8 mouse cellular contexts compared by ENCODE assay signal in the genomic region with DNA sequence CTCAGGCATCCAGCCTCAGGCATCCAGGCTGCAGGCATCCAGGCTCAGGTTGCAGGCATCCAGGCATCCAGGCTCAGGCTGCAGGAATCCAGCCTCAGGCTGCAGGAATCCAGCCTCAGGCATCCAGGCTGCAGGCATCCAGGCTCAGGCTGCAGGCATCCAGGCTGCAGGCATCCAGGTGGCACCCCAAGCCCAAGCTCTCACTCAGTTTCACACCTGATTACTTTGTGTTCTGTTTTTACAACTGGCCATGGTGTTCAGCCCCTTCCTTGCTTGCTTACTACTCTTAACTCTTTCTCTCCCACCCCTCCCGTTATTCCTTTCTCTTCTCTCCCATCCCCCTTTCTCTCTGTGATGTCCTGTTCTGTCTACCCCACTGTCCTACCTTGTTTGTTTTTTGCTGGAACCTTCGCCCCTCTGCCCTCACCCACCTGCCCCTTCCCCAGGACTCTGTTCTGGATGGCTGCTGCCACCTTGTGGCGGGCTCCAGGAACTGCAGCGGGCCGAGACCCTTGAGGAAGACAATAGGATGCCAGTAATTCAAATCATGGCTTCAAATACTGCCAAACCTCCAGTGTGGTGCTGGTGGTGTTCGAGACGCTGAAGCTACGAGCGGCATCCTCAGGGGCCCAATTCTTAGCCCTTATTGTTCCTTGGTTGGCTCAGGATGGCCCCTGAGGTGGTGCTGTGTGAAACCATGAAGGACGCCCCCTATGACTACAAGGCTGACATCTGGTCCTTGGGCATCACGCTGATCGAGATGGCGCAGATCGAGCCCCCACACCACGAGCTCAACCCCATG. TPM values are rescaled to one million over a fixed set of nuclear protein-coding genes. Genes with fewer than 3 reads are reported as not detected.
DNase-seq lines count a peak whose midpoint lies in the region; ATAC-seq and TF ChIP-seq lines count a peak whose summit lies in the region.

No protein-coding gene starts in this region.

- peak; percentile 97 for TF ChIP-seq CTCF in hindbrain, postnatal 0 days (IDR thresholded peaks at IDR 0.05; ENCODE audit: low read depth)

- intact Hi-C loops in heart, postnatal 25 days (cut with DNase I) = loop anchor here (1.0 to 5.0 kb wide), 4 partner anchors 58 to 241 kb away; a partner anchor contains a TSS
- intact Hi-C loops in left cerebral cortex, postnatal 4 days (cut with DNase I) = loop anchor here (5.0 kb wide), 1 partner anchor 56 kb away; a partner anchor contains a TSS

- 22% methylated on average over 15 of the region's 15 CpGs for WGBS in hindbrain, postnatal 0 days
- 34% methylated on average over 15 of the region's 15 CpGs for WGBS in midbrain, embryonic 13.5 days

- peak; percentile 56 to 91 for DNase-seq in heart, adult 18-20 months
- DNase-seq in heart, postnatal 25 days (ENCODE audit: low spot score) = no peak
- DNase-seq in cerebellum, adult 9-11 months = peak; percentile 83
- peak; percentile 90 for DNase-seq in hindbrain, postnatal 0 days (ENCODE audit: low spot score)
- DNase-seq in left cerebral cortex, postnatal 4 days = peak; percentile 89
- peak; percentile 73 to 83 for DNase-seq in spleen, postnatal 10 days (ENCODE audit: low spot score in 2 of 2)

- peak overlapping the region; percentile 35; the same call in 1 of the 2 replicates for H3K9ac ChIP-seq in hindbrain, postnatal 0 days (replicated peaks; ENCODE audit: low read length)
- H3K9ac ChIP-seq in midbrain, embryonic 13.5 days (replicated peaks) = peak overlapping the region; percentile 43

- 0 out of 2 replicates have a peak, but pooled peaks cover 3% of the 10 kb centered on the region for H3K4me1 ChIP-seq in hindbrain, postnatal 0 days (ENCODE audit: insufficient read depth, low read length)
- H3K4me1 ChIP-seq in midbrain, embryonic 13.5 days (replicated peaks) = peaks cover 7% of the 10 kb centered on the region; the same call in 1 of the 2 replicates

- H3K27me3 ChIP-seq in hindbrain, postnatal 0 days (ENCODE audit: insufficient read depth, low read length) = no peaks in the 10 kb centered on the region
- H3K27me3 ChIP-seq in midbrain, embryonic 13.5 days = no peaks in the 10 kb centered on the region

- H3K27ac ChIP-seq in hindbrain, postnatal 0 days = peak overlapping the region; percentile 54; the same call in 1 of the 2 replicates
- H3K27ac ChIP-seq in midbrain, embryonic 13.5 days = no peak overlapping the region

- H3K4me2 ChIP-seq in hindbrain, postnatal 0 days (ENCODE audit: low read depth, low read length) = no peak overlapping the region
- no peak overlapping the region for H3K4me2 ChIP-seq in midbrain, embryonic 13.5 days (replicated peaks)

- H3K36me3 ChIP-seq in hindbrain, postnatal 0 days (ENCODE audit: insufficient read depth, low read length) = no peaks in the 10 kb centered on the region
- no peaks in the 10 kb centered on the region for H3K36me3 ChIP-seq in midbrain, embryonic 13.5 days

- H3K4me3 ChIP-seq in hindbrain, postnatal 0 days (ENCODE audit: low read length) = no peak overlapping the region
- no peak overlapping the region for H3K4me3 ChIP-seq in midbrain, embryonic 13.5 days (replicated peaks)

- peak; percentile 11; the same call in 1 of the 2 replicates for ATAC-seq in frontal cortex, adult (ENCODE audit: low TSS enrichment)
- ATAC-seq in hindbrain, postnatal 0 days = peak; percentile 31; the same call in 1 of the 2 replicates
- peak; percentile 61 for ATAC-seq in midbrain, embryonic 13.5 days

- no peaks in the 10 kb centered on the region for H3K9me3 ChIP-seq in hindbrain, postnatal 0 days (ENCODE audit: low read length)
- H3K9me3 ChIP-seq in midbrain, embryonic 13.5 days = no peaks in the 10 kb centered on the region

RNA-seq across cellular contexts. Expression of a gene that starts 54.2 kb away (rescaled TPM):
- total RNA-seq in heart, adult 18-20 months (2021) = 10 to 100 TPM; 47.4 to 52.1 TPM
- 10 to 100 TPM; 50.1 to 51.0 TPM for total RNA-seq in heart, postnatal 25 days (2021)
- total RNA-seq in hindbrain, postnatal 0 days (2014; rRNA removed) = 149 and 343 TPM in 2 replicates
- polyA plus RNA-seq in hindbrain, postnatal 0 days (2015; fragmentation: Nextera tagmentation; extraction: Ambion mirVana) = 93.6 and 95.4 TPM in 2 replicates
- total RNA-seq in left cerebral cortex, postnatal 4 days (2021) = 100 to 1,000 TPM; 124 to 127 TPM
- 108 and 114 TPM in 2 replicates for polyA plus RNA-seq in midbrain, embryonic 13.5 days (2015; fragmentation: Nextera tagmentation; extraction: Ambion mirVana)

RNA-seq across cellular contexts. Expression of a gene that starts 55.2 kb away (rescaled TPM):
- 10 to 100 TPM in 1 of 2 experiments, 1 to 10 TPM in 1; 8.2 to 11.6 TPM for total RNA-seq in heart, adult 18-20 months (2021)
- total RNA-seq in heart, postnatal 25 days (2021) = 10 to 100 TPM in 1 of 2 experiments, 1 to 10 TPM in 1; 9.8 to 11.0 TPM
- 4.5 and 10.8 TPM in 2 replicates for total RNA-seq in hindbrain, postnatal 0 days (2014; rRNA removed)
- polyA plus RNA-seq in hindbrain, postnatal 0 days (2015; fragmentation: Nextera tagmentation; extraction: Ambion mirVana) = 1.1 and 1.2 TPM in 2 replicates
- total RNA-seq in left cerebral cortex, postnatal 4 days (2021) = 1 to 10 TPM; 7.2 to 7.9 TPM
- 1.1 and 2.3 TPM in 2 replicates for polyA plus RNA-seq in midbrain, embryonic 13.5 days (2015; fragmentation: Nextera tagmentation; extraction: Ambion mirVana)

RNA-seq across cellular contexts. Expression of a gene that starts 56.4 kb away (rescaled TPM):
- under 1 TPM in 1 of 2 experiments, not detected in 1; 0.46 TPM for total RNA-seq in heart, adult 18-20 months (2021)
- under 1 TPM in 1 of 2 experiments, not detected in 1; 0.61 TPM for total RNA-seq in heart, postnatal 25 days (2021)
- total RNA-seq in hindbrain, postnatal 0 days (2014; rRNA removed) = not detected in 2 replicates
- 0.38 TPM in 1 of 2 replicates, not detected in the other for polyA plus RNA-seq in hindbrain, postnatal 0 days (2015; fragmentation: Nextera tagmentation; extraction: Ambion mirVana)
- total RNA-seq in left cerebral cortex, postnatal 4 days (2021) = under 1 TPM; 0.54 to 0.99 TPM
- polyA plus RNA-seq in midbrain, embryonic 13.5 days (2015; fragmentation: Nextera tagmentation; extraction: Ambion mirVana) = 0.35 TPM in 1 of 2 replicates, not detected in the other

Comparison
In these comparisons a context has a peak if more than half of its experiments do, and no peak if none do; other contexts are left out.
1. ATAC-seq: peak in every context shown above with its lines; median percentile 61 in midbrain, embryonic 13.5 days; 31 in hindbrain, postnatal 0 days; 11 in frontal cortex, adult.